Mouse (Mus musculus): ENCODE measurements at regions not wholly inside any gene's neighbourhood (a gene's known extent, or its start where the extent isn't known, plus 50 kb on each side); places are given as distances from the start of the nearest gene placed in this dataset.
"Not testable (repeated sequence)": the region's sequence is repeated elsewhere in the genome, so short reads cannot be mapped to it uniquely, and the experiment has no call there.

DNA sequence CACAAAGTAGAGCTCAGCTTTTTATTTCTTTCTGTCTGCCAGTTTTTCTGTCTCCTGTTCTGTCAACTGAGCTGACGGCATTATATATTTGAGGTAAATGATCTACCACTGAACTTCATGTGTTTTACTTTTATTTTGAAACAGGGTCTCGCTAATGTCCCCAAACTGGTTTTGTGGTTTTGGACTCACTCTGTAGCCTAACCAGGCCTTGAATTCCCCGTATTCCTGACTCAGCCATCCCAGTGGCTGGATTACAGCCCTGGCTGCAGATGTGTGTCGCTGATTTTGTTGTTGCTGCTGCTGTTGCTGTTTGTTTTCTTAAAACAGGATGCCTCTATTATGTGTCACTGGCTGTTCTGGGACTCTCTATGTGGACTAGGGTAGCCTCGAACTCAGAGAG is 317.3 kb upstream of the Irx1 start:
- no peak for DNase-seq (ENCODE audit: low read depth)

DNA sequence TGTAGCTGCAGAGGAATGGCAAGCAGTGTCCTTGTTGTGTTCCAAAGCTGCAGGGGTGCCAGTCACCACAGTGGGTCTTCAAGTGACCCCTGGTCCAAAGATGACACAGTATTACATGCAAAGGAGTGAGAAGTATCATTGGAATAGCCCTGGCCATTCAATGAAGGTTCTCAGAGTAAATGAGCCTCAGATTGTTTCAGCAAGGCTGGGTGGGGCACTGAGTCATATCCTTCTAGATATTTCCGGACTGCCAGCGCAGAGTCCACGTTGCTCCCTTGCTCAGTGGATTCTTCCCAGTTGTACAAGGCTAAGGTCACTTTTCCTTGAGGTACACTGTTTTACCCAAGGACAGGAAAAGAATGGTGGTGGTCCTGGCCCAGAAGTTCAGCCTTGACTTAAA is 319.2 kb upstream of the Irx1 start:
- no peak for DNase-seq (ENCODE audit: low read depth)

DNA sequence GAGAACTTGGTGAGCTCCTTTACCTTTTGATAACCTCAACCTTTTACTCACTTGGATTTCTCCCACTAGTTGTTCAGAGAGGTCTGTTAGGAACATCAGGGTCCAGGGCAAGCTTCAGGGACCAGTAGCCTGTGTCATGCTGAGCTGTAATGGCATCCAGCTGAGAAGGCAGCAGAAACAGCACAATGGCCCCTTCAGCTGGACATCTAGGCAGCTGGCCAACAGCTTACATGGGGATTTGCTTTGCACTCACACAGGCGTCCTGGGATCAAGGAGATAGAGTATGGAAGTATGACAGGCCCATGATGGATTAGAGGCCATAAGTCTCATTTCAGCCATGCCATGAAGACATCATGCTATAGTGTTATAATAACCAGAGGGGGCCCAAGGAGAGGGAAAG is 320.2 kb upstream of the Irx1 start:
- no peak for DNase-seq (ENCODE audit: low read depth)

DNA sequence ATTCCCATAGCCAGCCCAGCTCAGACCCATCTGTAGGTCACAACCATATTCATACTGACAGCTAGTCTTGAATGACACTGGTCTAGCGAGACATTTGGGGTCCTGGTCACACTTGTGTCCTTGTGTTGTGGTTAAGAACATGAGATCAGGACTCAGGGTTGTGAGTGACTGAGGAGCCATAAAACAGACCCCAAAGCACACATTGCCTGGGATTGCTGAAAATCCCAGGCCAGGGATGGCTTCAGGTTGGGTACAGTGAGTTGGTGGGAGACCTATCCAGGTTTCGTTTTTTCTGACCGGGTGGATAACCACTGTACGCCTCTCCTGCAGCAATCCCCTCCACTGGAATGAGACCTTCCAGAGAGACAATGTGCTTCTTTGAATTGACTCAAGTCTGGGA is 322.8 kb upstream of the Irx1 start:
- no peak for DNase-seq (ENCODE audit: low read depth)

- DNase-seq (ENCODE audit: low read depth): no peak
Observed at GRCm38 (mm10) chr13:72288381-72289092, 325.0 kb upstream of the Irx1 start.

DNA sequence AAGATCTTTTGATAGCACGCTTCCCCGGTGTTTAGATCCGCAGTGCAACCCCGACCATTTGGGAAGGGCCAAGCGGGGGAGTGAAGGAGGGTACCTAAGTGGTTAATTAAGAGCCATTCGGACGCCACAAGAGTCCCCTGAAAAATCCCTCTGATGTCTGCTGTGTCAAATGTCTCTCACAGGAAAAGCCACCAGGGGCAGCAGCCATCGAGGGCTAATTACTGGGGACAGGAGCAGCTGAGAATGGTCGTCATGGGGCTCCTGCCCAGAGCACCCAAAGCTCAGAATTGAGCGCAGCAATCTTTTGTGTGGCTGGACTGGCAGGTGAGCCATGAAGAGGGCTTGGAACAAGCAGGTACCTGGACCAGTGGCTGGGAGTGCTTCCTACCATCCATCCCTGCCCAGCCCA is 325.6 kb upstream of the Irx1 start:
- DNase-seq (ENCODE audit: low read depth): no peak

GRCm38 (mm10) chr13:72292361-72292760 is 328.8 kb upstream of the Irx1 start:
- DNase-seq (ENCODE audit: low read depth): no peak

DNA sequence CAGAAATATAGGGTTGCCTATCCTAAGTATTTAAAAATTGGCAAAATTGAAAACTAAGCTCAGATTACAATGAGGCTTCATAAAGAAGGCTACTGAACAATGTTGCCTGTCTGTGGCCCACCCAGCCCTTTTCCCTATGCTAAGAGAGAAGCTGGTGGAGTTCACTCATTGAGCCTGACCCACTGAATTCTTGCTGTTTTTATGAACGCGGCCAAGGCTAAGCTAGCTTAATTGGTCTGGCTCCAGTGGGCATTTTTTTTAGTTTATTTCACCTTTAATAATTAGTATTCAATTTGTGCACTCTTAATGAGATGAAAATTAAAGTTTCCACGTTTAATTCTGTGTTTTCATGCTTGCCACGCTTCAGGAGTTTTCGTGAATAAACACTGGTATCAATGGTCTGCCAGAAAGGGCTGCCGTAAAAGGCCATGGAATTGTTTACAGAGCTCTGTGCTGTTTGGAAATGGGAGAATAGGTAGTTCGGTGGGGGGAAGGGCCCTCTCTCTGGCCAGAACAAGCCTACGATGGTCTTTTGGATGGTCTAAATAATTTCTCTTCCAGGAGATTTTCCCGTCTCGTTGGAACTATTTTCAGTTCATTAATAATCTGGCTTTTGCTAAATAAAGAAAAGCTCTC is 329.7 kb upstream of the Irx1 start:
- no peak for DNase-seq (ENCODE audit: low read depth)

- DNase-seq (ENCODE audit: low read depth): no peak
Observed at GRCm38 (mm10) chr13:72298264-72298870, 330.3 kb upstream of the Irx2 start.

- DNase-seq (ENCODE audit: low read depth): no peak
Observed at GRCm38 (mm10) chr13:72299660-72300059, 329.0 kb upstream of the Irx2 start.

DNA sequence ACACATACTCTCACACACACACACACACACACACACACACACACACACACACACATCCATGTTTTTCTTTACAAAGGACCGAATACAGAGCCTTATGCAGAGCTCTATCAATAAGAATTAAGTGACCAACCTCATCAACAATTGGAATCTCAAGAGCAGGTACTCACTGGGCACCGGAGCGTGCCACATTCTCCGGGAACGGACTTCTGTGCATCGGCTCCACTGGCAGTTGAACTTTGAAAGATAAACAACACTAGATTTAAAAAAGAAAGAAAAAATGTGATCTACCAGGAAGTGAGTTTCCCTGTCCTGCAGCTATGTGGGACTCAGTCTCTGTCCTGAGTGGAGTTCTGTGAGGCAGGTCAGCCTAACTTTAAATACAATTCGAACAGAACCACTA is 327.5 kb upstream of the Irx2 start:
- no peak for DNase-seq (ENCODE audit: low read depth)

GRCm38 (mm10) chr13:72301841-72302240 is 326.8 kb upstream of the Irx2 start:
- no peak for DNase-seq (ENCODE audit: low read depth)

- DNase-seq (ENCODE audit: low read depth): no peak
Observed at GRCm38 (mm10) chr13:72302436-72303125, 326.0 kb upstream of the Irx2 start.

GRCm38 (mm10) chr13:72303126-72303760 is 325.4 kb upstream of the Irx2 start:
- no peak for DNase-seq (ENCODE audit: low read depth)

- DNase-seq (ENCODE audit: low read depth): no peak
Observed at GRCm38 (mm10) chr13:72324041-72324690, 304.5 kb upstream of the Irx2 start.

- DNase-seq (ENCODE audit: low read depth): not testable (repeated sequence)
Observed at GRCm38 (mm10) chr13:72326201-72326600, 302.4 kb upstream of the Irx2 start.

DNA sequence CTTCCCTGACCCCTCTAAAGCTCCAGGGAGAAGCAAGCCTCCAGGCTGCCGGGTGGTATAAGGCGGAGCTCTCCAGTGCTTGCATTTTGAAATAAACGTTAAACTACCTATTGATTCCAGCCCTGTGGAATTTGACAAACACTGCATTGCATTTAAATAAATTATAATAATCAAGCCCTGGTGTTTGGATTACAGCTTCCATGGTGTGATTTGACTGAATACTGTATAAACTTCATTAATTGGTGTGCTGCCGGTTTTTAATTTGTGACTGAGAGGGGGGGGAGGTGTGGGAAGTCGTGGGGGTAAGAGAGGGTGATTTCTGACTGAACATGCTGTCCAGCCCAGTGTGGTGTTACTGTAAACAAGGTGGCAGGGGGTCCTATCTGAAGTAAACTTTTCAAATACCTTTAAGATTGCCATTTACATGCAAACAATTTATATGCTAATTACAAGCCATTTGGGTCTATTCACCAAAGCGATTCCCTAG is 282.9 kb upstream of the Irx2 start:
- no peak for DNase-seq (ENCODE audit: low read depth)

GRCm38 (mm10) chr13:72346207-72346943 is 282.2 kb upstream of the Irx2 start:
- no peak for DNase-seq (ENCODE audit: low read depth)

- DNase-seq (ENCODE audit: low read depth): no peak
Observed at GRCm38 (mm10) chr13:72346944-72347586, 281.6 kb upstream of the Irx2 start.

GRCm38 (mm10) chr13:72352641-72353181 is 275.9 kb upstream of the Irx2 start:
- DNase-seq (ENCODE audit: low read depth): no peak

All from induced T-regulatory cell, adult 2 months (primary cell).